Mouse (Mus musculus) urinary bladder, postnatal 14 days (tissue): ENCODE measurements at regions not wholly inside any gene's neighbourhood (a gene's known extent, or its start where the extent isn't known, plus 50 kb on each side); places are given as distances from the start of the nearest gene placed in this dataset.

Experiments used
- DNase-seq: peaks from one replicate; pipeline ENCODE4 v3.0.0; 2021; ENCODE audit warnings: low spot score

DNA sequence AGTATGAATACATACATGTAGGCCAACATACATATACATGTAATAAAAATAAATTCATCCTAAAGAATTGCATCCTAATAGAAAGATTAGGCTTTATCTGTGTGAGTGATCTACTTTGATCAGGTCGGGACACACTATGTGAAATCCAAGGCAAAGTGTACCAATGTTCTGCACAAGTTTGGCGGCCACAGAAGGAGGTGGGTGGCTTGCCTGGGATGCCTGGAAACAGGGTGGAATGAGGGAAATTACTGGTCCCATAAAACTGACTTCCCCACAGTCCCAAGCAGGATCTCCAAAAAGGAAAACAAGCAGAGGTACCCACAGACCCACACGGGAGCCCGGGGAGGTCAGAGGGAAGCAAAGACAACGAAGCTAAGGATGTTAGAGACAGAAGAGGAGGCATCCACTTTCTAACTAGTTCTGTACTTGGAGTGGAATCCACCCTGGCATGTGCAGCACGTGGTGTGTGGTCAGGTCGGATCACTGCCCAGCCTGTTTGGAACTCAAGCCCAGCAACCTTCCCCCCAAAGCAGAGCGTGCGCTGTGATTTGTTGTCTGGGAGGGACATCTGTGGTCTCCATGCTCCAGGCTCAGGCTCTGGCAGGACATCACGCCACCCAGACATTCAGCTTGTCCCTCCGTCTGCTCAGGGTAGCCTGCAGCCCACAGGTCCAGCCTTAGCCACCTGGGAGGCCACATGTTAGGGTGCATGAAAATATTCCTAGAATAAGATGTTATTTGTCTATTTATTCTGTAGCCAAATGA lies 615.3 kb upstream of the 3110018I06Rik start:
- DNase-seq = no peak

DNA sequence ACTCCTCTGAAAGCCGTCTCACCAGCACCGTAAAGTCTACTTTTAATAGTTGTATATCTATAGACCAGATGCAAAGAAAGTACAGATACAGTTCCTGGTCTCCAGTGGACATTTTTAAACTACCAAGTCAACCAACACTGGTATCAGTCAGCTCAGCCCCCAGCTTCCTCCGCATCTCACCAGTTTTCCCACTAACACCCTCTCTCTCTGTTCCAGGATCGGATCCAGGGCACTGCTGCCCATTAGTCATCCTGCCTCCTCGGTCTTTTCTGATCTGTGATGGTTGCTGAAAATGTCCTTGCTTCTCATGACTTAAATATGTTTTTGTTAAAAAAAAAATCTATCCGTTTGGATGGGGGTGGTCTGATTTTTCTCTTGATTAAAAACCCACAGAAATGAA lies 598.1 kb upstream of the 3110018I06Rik start:
- DNase-seq = no peak

DNA sequence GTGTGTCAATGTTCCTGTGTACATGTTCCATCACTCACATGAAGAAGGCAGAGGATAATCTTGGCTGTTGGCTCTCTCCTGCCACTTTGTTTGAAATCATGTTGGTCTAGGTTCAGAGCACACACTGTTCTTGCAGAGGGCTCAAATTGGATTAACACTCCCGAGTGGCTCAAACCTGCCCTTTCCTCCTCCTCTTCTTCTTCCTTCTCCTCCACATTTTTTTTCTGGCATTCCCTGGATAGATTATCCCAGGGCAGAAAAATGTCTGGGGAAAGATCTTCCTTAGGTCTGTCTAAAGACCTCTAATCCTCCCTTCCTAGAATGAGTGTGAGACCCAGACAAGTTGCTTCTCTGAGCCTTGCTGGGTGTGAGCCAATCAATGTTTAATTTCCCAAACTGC lies 594.4 kb upstream of the 3110018I06Rik start:
- DNase-seq = no peak

DNA sequence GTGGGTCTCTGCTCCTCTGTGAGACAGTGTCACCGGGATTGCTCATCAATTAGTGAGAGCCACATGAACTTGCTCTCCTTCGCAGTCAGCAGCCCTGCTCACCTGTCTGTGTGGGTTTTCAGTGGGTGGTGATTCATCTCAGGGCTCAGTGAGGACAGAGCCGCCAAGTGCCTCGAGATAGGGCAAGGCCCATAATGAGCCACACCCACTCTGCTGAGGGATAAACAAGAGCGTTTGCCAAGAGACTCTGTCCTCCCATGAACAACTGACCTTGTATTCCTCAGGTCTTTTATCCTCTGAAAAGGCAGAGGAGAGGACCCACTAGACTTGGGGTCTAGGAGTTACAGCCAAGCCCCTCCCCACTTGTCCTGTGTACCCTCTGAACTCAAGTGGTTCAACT lies 584.2 kb upstream of the 3110018I06Rik start:
- DNase-seq = peak; percentile 12

DNA sequence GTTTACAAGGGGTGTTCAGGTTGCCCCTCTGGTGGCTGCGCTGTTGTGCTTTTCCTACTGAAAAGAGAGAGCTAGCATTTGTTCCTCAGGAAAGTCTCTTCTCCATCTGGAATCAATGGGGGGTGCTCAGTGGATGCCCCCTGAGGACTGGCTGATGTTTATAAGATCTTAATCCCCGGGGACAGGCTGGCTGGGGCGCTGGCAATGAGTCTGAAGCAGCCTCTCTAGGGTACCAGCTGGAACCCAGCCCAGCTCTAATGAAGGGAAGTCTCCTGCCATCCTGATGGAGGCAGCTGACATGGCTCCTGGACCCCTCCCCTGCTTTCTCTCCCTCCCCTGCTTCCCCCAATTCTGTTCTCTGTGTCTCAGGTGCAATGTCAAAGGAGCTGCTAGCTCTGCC lies 575.6 kb upstream of the 3110018I06Rik start:
- no peak for DNase-seq

DNA sequence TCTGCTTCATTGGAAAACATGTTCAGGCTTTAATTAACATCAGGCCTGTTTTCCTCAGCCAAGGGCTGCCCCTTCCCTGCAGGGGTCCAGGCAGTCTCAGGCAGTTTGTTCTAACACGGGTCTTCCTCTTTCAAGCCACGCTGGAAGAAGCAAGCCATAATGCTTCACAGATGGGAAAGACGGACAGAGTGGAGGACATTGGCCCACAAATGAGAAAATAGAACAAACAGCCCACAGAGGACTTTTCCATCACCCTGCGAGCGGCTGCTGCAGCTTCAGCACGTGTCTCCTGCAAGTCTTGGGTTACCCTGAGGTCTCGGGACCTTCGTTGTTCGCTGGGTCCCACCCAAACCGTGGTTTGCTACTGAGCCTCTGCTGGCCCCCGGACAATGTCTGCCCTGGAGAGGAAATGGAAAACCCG lies 565.9 kb upstream of the 3110018I06Rik start:
- no peak for DNase-seq

DNA sequence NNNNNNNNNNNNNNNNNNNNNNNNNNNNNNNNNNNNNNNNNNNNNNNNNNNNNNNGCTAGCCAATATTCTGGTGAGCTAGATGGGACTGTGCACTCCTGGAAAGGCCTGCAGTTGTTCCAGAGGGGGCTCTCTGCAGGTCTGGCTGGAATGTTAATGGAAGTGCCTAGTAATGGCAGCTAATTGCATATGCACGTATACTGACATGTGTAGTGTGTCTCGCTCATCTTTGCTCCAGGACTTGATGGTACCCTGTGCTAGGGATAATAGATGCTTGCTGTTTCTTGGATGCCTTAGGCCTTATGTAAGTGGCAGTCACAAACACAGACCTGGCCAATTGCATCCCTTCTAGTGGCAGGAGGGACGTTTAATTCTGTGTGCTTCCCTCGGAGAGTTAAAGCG lies 560.0 kb upstream of the 3110018I06Rik start:
- DNase-seq = no peak

DNA sequence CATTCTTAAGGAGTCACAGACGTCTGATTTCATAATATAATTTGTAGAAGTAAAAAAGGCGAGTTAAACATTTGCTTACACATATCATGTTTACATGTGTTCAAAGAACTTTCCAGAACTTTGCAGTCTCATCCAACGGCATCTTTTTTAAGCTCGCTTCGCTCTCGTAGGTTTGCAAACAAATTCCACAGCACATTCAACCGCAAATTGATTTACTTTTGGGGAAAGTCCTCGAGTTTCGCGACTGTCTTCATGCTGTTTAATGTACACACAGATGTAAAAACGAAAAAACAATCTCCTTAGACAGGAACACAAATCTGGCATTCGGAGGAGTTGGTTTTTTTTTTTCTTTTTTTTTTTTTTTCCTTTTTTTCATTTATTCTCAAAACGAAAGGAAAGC lies 559.3 kb upstream of the 3110018I06Rik start:
- DNase-seq = no peak

DNA sequence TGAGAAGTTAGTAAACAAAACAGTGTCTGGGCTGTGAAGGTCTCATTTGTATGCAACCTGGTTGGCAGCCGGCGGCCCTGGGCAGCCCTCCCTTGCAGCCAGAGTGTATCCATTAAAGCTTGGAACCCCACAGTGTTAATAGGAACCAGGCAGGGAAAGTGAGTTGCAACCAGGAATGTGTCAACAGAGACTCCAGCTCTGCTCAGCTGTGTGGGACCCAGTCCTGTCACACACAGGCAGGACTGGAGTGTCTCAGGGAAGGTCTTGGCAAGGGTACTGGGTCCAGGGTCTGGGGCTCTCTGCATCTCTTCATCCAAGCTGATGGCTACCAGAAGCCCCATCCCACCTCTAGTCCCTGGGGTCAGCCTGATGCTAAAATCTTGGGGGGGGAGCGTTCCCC lies 556.8 kb upstream of the 3110018I06Rik start:
- no peak for DNase-seq

DNA sequence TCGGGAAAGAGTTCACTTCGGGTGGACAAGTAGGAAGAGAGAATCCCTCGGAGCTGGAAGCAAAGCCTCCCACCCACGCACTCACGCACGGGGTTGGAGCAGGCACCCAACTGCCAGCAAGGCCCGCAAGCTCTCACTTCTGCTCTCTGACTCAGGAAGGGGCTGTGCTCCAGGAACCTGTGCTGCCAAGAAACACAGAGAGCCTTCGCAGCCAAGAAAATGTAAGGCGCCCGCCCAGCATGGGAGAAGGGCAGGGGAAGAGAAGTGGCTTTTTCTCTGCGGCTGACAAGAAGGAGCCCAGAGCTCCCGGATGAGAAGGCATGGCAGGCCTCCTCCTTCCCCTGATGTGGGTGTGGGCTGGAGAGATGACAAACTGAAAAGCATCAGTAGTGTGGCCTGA lies 549.1 kb upstream of the 3110018I06Rik start:
- DNase-seq = peak; percentile 42

DNA sequence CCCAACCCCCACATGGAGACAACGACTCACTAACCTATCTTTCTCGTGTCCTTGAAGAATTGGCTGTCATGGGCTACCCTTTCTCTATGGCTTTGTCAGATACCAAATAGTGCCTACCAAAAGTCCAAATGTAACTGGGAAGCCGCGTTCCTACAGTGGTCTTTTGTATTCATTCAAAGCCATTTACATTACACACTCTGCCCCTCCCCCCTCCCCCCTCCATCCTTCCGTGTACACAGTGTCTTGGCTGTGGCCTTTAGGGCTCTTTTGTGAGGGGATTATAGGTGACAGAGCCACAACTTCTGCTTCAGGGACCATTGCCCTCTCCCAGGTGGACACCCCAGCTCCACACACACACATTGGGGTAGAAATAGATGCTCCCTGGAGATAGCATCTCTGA lies 544.6 kb upstream of the 3110018I06Rik start:
- DNase-seq = no peak

DNA sequence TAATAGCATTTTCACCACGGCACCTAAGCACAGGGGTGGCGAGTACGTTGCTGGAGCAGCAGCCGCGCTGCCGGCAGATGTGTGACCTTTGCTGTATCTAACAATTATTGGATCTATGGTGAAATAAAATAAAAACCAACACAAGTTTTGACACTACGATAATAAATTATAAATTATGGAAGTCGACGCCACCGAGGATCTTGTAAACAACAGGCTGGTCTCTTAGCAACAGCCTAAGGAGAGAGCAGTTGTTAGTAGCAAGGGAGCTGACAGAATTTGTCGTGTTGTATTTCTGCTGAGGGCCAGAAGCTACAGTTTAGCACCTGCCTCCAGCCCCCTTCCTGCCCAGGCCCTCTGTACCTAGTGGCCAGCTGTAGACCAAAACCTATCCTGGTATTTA lies 535.8 kb upstream of the 3110018I06Rik start:
- DNase-seq = no peak

DNA sequence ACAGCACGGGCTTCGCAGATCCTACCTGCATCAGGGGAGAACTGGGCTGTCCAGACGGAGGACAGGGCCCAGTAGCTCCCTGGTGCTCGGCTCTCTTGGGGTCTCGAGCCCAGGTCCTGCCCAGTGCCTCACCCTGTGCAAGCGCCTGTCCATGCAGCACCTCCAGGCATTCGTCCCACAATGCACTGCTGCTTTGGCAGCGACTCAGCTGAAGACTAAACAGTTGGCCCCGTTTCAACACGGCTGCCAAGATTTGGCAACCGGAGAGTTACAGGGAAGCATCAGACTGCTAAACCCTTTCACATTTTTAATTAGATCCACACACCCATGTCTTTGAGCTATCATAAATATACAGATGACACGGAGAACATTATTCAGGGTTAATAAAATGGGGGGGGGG lies 532.7 kb upstream of the 3110018I06Rik start:
- DNase-seq = peak; percentile 64

DNA sequence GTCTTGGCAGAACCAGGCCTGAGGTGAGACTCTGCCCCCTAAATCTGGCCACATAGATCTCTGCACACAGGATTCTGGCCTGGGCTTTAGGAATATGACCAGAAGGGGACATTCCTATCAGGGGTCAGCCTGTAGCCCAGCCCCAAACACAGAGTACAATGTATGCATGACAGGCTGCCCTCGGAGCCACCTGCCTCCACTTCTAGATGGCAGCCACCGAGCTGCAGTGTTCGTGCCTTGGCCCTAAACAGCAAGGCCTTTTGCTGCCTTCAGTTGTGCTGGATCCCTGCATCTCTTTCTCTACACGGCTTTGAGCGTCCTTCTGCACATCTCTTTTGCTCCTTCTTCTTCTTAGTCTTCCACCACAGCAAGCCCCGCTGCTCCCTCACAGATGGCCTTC lies 532.2 kb upstream of the 3110018I06Rik start:
- DNase-seq = no peak

DNA sequence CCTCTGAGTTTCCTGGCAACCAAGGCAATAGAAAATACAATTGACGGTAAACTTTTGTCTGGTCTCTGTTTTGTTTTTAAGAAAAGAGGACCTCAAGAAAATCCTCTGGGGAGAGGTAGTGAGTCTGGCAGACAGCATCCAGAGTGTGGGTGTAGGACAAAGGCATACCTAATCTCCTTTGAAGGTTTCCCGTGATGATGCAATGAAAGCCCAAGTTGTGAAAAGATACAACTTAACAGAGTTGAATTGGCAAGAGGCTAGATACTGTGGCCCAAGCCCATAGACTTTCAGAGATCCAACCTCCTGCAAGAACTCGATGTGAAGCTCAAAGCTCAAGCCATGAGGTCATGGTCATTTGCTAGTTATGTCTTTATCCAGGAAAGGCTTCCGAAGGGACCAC lies 526.4 kb upstream of the 3110018I06Rik start:
- DNase-seq = no peak

DNA sequence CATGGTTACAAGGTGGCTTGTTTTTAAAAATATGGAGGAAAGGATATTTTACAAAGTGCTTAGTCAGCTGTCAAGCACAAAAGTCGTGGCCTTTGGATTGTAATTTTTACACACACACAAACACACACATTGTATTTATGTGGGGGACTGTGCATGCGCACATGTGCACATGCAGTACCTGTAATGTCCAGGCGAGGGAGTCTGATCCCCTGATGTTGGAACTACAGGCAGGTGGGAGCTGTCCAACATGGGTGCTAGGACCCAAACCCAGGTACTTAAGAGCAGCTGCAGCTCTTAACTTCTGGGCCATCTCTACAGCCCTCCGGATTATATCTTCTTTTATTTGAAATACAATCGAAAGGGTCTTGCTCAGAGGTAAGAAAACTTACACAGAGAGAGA lies 524.7 kb upstream of the 3110018I06Rik start:
- DNase-seq = no peak

DNA sequence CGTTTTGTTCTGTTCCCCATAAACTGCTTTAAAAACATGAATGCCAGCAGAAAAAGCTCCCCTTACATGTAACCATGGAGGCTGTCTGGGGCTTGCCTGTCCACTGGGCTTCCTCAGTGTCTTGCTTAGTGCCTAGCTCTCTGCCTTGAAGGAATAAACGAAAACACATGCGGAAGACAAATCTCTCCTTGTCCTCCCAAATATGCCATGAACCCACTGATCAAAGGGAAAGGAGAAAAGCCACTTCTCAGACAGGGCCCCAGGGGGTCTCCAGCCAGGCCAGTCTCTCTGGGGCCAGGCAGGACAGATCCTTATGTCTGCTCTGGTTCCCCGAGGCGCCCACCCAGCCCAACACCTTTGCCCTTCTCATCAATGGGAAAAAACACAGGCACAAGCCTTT lies 518.6 kb upstream of the 3110018I06Rik start:
- DNase-seq = no peak

DNA sequence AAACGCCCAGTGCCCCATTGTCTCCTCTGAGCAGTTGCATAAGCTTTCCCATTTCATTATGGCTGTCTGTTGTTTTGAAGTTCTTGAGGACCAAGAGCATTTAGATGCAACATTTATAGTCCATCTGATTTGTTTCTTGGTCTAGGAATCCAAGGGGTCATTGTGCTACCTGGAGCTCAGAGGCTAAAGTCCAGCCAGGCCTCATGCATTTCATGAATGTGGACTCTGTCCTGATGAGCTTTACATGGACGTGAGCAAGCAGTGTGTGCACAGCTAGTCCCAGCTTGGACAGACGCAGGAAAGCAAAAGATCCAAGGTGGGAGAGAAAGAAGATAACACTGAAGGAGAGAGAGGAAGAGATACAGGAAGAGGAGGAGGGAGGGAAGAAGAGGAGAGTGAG lies 496.0 kb upstream of the 3110018I06Rik start:
- DNase-seq = no peak

DNA sequence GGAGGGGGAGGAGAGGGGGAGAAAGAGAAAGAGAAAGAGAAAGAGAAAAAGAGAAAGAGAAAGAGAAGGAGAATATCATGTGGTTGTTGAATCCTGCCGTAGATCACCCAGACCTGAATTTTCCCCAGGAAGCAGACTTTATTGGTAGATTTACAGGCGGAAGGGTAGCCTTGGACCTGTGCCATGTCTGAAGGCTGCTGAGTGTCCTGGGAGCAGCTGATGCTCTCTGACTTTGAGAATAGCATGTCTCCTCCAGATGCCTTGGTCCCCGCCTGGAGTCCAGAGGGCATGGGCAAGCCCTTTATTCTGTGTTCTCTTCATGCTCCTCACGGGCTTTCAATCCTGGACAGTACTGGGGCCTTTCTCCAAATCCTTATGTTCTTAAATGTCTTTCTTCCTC lies 495.4 kb upstream of the 3110018I06Rik start:
- DNase-seq = no peak

DNA sequence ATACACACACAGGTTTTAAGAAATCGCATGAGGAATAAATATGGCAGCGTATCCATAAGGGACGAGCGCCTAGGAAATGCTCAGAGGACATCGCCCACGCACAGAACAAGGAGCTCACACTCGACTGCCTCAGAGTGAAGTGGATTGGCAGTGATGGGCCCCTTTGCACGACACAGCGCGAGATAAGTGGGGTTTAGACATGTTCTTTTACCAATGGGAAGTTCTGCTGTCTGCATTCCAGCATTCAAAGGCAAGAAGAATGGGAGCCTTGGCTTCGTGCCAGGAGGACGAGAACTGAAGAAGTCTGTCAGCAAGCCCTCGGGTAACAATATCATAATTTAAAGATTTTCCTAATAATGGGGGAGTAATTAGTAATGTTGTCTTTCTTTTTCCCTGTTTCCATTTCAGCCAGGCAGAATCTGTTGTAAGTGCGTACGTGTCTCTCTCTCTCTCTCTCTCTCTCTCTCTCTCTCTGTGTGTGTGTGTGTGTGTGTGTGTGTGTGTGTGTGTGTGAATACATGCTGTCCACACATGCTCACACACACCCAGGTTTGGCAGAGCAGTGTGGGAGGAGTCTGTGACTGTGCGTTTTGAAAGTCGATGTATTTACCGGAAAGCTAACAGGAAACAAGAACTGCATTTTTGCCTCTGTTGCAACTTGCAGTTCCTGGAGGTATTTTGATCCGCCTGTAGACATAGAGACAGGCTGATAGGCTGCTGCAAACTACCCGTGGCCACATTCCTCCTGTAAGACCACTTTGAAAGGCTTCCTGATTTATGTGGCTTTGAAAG lies 477.2 kb upstream of the 3110018I06Rik start:
- DNase-seq = peak; percentile 19

DNA sequence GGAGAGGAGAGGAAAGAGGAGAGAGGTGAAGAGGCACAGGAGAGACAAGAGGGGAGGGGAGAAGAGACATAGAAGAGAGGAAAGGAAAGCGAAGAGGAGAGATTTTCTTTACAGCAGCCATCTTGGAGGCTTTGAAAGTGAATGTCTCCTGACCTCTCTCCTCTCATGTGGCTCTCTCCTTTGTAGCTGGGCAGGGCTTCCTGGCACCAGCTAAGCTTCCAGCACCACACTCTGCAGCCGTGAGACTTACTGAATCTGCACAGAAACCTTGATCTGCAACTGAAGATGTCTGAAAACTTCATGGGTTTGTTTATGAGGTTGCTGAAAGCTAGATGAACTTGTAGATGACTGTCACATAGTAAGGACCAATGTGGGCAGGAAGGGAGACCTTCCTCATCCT lies 471.6 kb upstream of the 3110018I06Rik start:
- no peak for DNase-seq

DNA sequence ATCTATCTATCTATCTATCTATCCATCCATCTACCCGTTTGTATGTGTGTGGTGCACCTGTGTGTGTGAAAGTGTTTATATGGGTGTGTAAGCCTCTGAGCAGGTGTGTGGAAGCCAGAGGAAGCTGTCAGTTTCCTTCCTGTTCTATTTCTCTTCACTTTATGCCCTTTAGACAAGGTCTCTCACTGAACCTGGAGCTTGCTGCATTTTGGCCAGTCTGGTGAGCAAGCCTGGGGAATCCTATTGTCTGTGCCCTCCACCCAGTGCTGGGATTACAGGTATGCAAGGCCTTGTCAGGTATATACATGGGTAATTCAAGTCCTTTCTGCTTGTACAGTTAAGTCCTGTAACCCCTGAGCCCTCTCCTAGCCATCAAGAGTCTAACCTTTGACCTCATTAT lies 466.6 kb upstream of the 3110018I06Rik start:
- DNase-seq = no peak

DNA sequence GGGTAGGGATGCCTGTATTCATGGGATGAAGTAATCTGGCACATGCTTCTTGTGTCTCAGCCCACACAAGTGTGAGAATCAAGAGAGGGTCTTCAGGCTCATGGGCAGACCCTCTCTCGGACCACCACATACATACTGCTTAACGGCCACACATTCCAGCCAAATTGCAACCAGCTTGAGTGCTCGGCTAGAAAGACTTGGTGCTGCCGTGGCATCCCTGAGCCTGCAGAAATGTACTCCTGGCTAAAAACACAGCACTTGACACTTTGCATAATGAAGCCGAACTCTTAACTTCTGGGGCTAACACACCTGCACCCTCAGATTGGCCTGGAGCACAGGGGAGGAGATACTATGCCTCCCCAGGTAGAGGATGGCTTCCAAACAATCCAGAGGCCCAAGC lies 461.6 kb upstream of the 3110018I06Rik start:
- DNase-seq = no peak
